Mouse (Mus musculus): Measurements from ENCODE around the gene Tuft1. TPM values are rescaled to one million over a fixed set of nuclear protein-coding genes. Genes with fewer than 3 reads are reported as not detected.
"Not testable (repeated sequence)": the region's sequence is repeated elsewhere in the genome, so short reads cannot be mapped to it uniquely, and the experiment has no call there.

Gene Tuft1
- total and polyA plus RNA-seq, 3 experiments: 4.0 to 7.4 (median 7.2) TPM

DNA sequence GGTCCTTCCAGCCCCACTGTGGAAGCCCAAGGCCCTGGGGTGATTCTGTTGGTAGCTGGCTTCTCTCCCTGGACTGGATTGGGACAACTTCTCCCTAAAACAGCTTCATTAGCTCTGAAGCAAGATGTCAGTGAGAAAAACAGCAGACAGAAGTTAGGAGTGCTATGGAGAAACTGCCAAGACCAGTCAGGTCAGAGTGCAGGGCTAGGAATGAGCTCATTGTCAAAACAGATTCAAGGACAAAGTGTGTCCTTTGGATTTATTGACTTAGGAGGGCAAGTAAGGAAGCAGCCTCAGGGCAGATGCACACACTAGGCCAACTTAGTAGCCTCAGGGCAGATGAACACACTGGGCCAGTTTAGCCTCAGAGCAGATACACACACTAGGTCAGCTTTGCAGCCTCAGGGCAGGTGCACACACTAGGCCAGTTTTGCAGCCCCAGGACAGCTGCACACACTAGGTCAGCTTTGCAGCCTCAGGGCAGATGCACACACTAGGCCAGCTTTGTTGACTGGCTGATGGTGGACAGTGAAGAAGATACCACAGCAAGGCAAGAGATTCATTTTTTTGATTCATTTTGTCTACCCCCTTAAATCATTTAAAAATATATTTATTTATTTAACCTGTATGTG lies 32.1 kb upstream of the Tuft1 start:
- Histone ChIP-seq H3K27ac (ENCODE audit: insufficient read depth, low read depth) (no peak overlapping the region), H3K36me3 (replicated peaks in 1 of 2; ENCODE audit: control insufficient read depth in 1 of 2, insufficient read depth in 1 of 2, low read length in 1 of 2) (no peaks in the 10 kb centered on the region)
- dilution Hi-C loops (cut with MboI; ENCODE audit: extremely low pct_ligation_motif_present, extremely low pct_unique_long_range_greater_than_20kb, low sequenced_read_pairs): no loop called here

GRCm38 (mm10) chr3:94690162-94690561 lies 31.5 kb upstream of the Tuft1 start:
- H3K9me3 ChIP-seq (replicated peaks; ENCODE audit: low read length); H3K79me2 ChIP-seq (replicated peaks; ENCODE audit: control insufficient read depth, extremely low read depth, insufficient read depth, poor library complexity, severe bottlenecking); H3K9ac ChIP-seq (ENCODE audit: insufficient read depth, low read depth); H3K4me2 ChIP-seq (ENCODE audit: insufficient read depth, low read depth, poor library complexity, severe bottlenecking); H3K27me3 ChIP-seq (replicated peaks); H3K4me3 ChIP-seq (replicated peaks in 1 of 3; ENCODE audit: low read depth in 2 of 3, low read length in 2 of 3, poor library complexity in 1 of 3); dilution Hi-C loops (cut with MboI; ENCODE audit: extremely low pct_ligation_motif_present, extremely low pct_unique_long_range_greater_than_20kb, low sequenced_read_pairs); H3K4me1 ChIP-seq (ENCODE audit: control insufficient read depth in 1 of 2, insufficient read depth in 2 of 2); H3K27ac ChIP-seq (ENCODE audit: insufficient read depth, low read depth); H3K36me3 ChIP-seq (replicated peaks in 1 of 2; ENCODE audit: control insufficient read depth in 1 of 2, insufficient read depth in 1 of 2, low read length in 1 of 2); DNase-seq (ENCODE audit: extremely low read depth); in situ Hi-C loops (cut with MboI; ENCODE audit: low pct_ligation_motif_present, low pct_unique_long_range_greater_than_20kb, low sequenced_read_pairs): not testable (repeated sequence)

More for the DNA sequence above, 32.1 kb upstream of the Tuft1 start:
- no peak overlapping the region for H3K4me2 ChIP-seq (ENCODE audit: insufficient read depth, low read depth, poor library complexity, severe bottlenecking)
- in situ Hi-C loops (cut with MboI; ENCODE audit: low pct_ligation_motif_present, low pct_unique_long_range_greater_than_20kb, low sequenced_read_pairs): no loop called here
- DNase-seq (ENCODE audit: extremely low read depth): no peak
- no peak for TF ChIP-seq ZC3H11A (IDR thresholded peaks at IDR 0.05; ENCODE audit: low read depth, low read length)
- no peak overlapping the region for H3K4me3 ChIP-seq (replicated peaks in 1 of 3; ENCODE audit: low read depth in 2 of 3, low read length in 2 of 3, poor library complexity in 1 of 3)
- H3K79me2 ChIP-seq (replicated peaks; ENCODE audit: control insufficient read depth, extremely low read depth, insufficient read depth, poor library complexity, severe bottlenecking): no peaks in the 10 kb centered on the region
- no peak overlapping the region for H3K9ac ChIP-seq (ENCODE audit: insufficient read depth, low read depth)
- H3K9me3 ChIP-seq (replicated peaks; ENCODE audit: low read length): no peaks in the 10 kb centered on the region
- H3K27me3 ChIP-seq (replicated peaks): no peaks in the 10 kb centered on the region
- H3K4me1 ChIP-seq (ENCODE audit: control insufficient read depth in 1 of 2, insufficient read depth in 2 of 2): no peaks in the 10 kb centered on the region

GRCm38 (mm10) chr3:94689195-94689594 lies 30.5 kb upstream of the Tuft1 start:
- H3K9ac ChIP-seq (ENCODE audit: insufficient read depth, low read depth); H3K4me3 ChIP-seq (replicated peaks in 1 of 3; ENCODE audit: low read depth in 2 of 3, low read length in 2 of 3, poor library complexity in 1 of 3); H3K27ac ChIP-seq (ENCODE audit: insufficient read depth, low read depth); H3K4me1 ChIP-seq (ENCODE audit: control insufficient read depth in 1 of 2, insufficient read depth in 2 of 2); H3K27me3 ChIP-seq (replicated peaks); in situ Hi-C loops (cut with MboI; ENCODE audit: low pct_ligation_motif_present, low pct_unique_long_range_greater_than_20kb, low sequenced_read_pairs); dilution Hi-C loops (cut with MboI; ENCODE audit: extremely low pct_ligation_motif_present, extremely low pct_unique_long_range_greater_than_20kb, low sequenced_read_pairs); H3K79me2 ChIP-seq (replicated peaks; ENCODE audit: control insufficient read depth, extremely low read depth, insufficient read depth, poor library complexity, severe bottlenecking); H3K36me3 ChIP-seq (replicated peaks in 1 of 2; ENCODE audit: control insufficient read depth in 1 of 2, insufficient read depth in 1 of 2, low read length in 1 of 2); H3K4me2 ChIP-seq (ENCODE audit: insufficient read depth, low read depth, poor library complexity, severe bottlenecking); DNase-seq (ENCODE audit: extremely low read depth); H3K9me3 ChIP-seq (replicated peaks; ENCODE audit: low read length): not testable (repeated sequence)

- H3K9ac ChIP-seq (ENCODE audit: insufficient read depth, low read depth); H3K79me2 ChIP-seq (replicated peaks; ENCODE audit: control insufficient read depth, extremely low read depth, insufficient read depth, poor library complexity, severe bottlenecking); DNase-seq (ENCODE audit: extremely low read depth); dilution Hi-C loops (cut with MboI; ENCODE audit: extremely low pct_ligation_motif_present, extremely low pct_unique_long_range_greater_than_20kb, low sequenced_read_pairs); H3K4me3 ChIP-seq (replicated peaks in 1 of 3; ENCODE audit: low read depth in 2 of 3, low read length in 2 of 3, poor library complexity in 1 of 3); H3K9me3 ChIP-seq (replicated peaks; ENCODE audit: low read length); H3K27me3 ChIP-seq (replicated peaks); H3K36me3 ChIP-seq (replicated peaks in 1 of 2; ENCODE audit: control insufficient read depth in 1 of 2, insufficient read depth in 1 of 2, low read length in 1 of 2); in situ Hi-C loops (cut with MboI; ENCODE audit: low pct_ligation_motif_present, low pct_unique_long_range_greater_than_20kb, low sequenced_read_pairs); H3K4me2 ChIP-seq (ENCODE audit: insufficient read depth, low read depth, poor library complexity, severe bottlenecking); H3K27ac ChIP-seq (ENCODE audit: insufficient read depth, low read depth); H3K4me1 ChIP-seq (ENCODE audit: control insufficient read depth in 1 of 2, insufficient read depth in 2 of 2): not testable (repeated sequence)
These were observed 30.0 kb upstream of the Tuft1 start for GRCm38 (mm10) chr3:94688698-94689097.

GRCm38 (mm10) chr3:94685989-94686772 lies 27.5 kb upstream of the Tuft1 start:
- H3K9ac ChIP-seq (ENCODE audit: insufficient read depth, low read depth); DNase-seq (ENCODE audit: extremely low read depth); H3K27ac ChIP-seq (ENCODE audit: insufficient read depth, low read depth): not testable (repeated sequence)

More at GRCm38 (mm10) chr3:94685989-94686772, 27.5 kb upstream of the Tuft1 start:
- H3K4me2 ChIP-seq (ENCODE audit: insufficient read depth, low read depth, poor library complexity, severe bottlenecking); H3K79me2 ChIP-seq (replicated peaks; ENCODE audit: control insufficient read depth, extremely low read depth, insufficient read depth, poor library complexity, severe bottlenecking); H3K4me3 ChIP-seq (replicated peaks in 1 of 3; ENCODE audit: low read depth in 2 of 3, low read length in 2 of 3, poor library complexity in 1 of 3); H3K36me3 ChIP-seq (replicated peaks in 1 of 2; ENCODE audit: control insufficient read depth in 1 of 2, insufficient read depth in 1 of 2, low read length in 1 of 2); dilution Hi-C loops (cut with MboI; ENCODE audit: extremely low pct_ligation_motif_present, extremely low pct_unique_long_range_greater_than_20kb, low sequenced_read_pairs); in situ Hi-C loops (cut with MboI; ENCODE audit: low pct_ligation_motif_present, low pct_unique_long_range_greater_than_20kb, low sequenced_read_pairs); H3K27me3 ChIP-seq (replicated peaks); H3K9me3 ChIP-seq (replicated peaks; ENCODE audit: low read length): not testable (repeated sequence)
- peaks cover 0 to 15% of the 10 kb centered on the region in 2 experiments; a peak in 2 of 4 replicates for H3K4me1 ChIP-seq (ENCODE audit: control insufficient read depth in 1 of 2, insufficient read depth in 2 of 2)
